Mouse (Mus musculus) central nervous system, embryonic 18 days (tissue): ENCODE data around the gene H2al1b. TPM values are rescaled to one million over a fixed set of nuclear protein-coding genes. Genes with fewer than 3 reads are reported as not detected.

Experiments
- polyA plus RNA-seq: library from polyadenylated mRNA; depleted of rRNA; stranded (reverse); fragments of >200 nt; gene quantifications from 2 replicates; pipeline ENCODE4 v1.2.3, GENCODE M21; 2012; rRNA removed

The H2al1b gene
- not detected in 2 replicates for polyA plus RNA-seq

DNA sequence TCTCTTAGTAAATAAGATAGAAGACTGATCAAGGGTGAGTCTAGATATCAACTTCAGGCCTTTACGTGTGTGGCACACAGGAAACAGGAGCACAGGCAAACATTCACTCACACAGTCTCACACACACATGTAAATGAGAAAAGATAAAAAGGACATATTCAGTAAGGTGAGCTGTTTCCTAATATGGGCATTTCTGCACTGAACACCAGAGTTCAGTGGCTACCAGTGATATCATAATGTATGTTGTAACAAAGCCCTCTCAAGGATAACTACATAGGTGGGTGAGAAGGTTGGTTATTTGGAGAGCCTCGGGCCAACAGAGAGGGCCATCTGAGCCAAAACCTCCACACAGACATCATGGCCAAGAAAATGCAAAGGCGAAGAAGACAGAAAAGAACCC lies at the start of gene H2al1b:
TSS of gene H2al1b (plus strand) at position 301 of the 400 bp plus-strand sequence.

DNA sequence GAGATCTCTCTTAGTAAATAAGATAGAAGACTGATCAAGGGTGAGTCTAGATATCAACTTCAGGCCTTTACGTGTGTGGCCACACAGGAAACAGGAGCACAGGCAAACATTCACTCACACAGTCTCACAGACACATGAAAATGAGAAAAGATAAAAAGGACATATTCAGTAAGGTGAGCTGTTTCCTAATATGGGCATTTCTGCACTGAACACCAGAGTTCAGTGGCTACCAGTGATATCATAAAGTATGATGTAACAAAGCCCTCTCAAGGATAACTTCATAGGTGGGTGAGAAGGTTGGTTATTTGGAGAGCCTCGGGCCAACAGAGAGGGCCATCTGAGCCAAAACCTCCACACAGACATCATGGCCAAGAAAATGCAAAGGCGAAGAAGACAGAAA lies 3.3 kb upstream of the H2al1b start, which contains the start of gene H2al1a:
TSS of gene H2al1a (plus strand) at position 301 of the 400 bp plus-strand sequence.

DNA sequence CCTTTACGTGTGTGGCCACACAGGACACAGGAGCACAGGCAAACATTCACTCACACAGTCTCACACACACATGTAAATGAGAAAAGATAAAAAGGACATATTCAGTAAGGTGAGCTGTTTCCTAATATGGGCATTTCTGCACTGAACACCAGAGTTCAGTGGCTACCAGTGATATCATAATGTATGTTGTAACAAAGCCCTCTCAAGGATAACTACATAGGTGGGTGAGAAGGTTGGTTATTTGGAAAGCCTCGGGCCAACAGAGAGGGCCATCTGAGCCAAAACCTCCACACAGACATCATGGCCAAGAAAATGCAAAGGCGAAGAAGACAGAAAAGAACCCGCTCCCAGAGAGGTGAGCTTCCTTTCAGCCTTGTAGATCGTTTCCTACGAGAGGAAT lies 3.1 kb downstream of the H2al1b start, which contains the start of gene H2al1c:
TSS of gene H2al1c (plus strand) at position 301 of the 400 bp plus-strand sequence.

DNA sequence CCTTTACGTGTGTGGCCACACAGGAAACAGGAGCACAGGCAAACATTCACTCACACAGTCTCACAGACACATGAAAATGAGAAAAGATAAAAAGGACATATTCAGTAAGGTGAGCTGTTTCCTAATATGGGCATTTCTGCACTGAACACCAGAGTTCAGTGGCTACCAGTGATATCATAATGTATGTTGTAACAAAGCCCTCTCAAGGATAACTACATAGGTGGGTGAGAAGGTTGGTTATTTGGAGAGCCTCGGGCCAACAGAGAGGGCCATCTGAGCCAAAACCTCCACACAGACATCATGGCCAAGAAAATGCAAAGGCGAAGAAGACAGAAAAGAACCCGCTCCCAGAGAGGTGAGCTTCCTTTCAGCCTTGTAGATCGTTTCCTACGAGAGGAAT lies 6.3 kb downstream of the H2al1b start, which contains the start of gene H2al1d:
TSS of gene H2al1d (plus strand) at position 301 of the 400 bp plus-strand sequence.

DNA sequence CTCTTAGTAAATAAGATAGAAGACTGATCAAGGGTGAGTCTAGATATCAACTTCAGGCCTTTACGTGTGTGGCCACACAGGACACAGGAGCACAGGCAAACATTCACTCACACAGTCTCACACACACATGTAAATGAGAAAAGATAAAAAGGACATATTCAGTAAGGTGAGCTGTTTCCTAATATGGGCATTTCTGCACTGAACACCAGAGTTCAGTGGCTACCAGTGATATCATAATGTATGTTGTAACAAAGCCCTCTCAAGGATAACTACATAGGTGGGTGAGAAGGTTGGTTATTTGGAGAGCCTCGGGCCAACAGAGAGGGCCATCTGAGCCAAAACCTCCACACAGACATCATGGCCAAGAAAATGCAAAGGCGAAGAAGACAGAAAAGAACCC lies 9.4 kb downstream of the H2al1b start, which contains the start of gene H2al1e:
TSS of gene H2al1e (plus strand) at position 301 of the 400 bp plus-strand sequence.

DNA sequence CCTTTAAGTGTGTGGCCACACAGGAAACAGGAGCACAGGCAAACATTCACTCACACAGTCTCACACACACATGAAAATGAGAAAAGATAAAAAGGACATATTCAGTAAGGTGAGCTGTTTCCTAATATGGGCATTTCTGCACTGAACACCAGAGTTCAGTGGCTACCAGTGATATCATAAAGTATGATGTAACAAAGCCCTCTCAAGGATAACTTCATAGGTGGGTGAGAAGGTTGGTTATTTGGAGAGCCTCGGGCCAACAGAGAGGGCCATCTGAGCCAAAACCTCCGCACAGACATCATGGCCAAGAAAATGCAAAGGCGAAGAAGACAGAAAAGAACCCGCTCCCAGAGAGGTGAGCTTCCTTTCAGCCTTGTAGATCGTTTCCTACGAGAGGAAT lies 12.6 kb downstream of the H2al1b start, which contains the start of gene H2al1f:
TSS of gene H2al1f (plus strand) at position 301 of the 400 bp plus-strand sequence.

DNA sequence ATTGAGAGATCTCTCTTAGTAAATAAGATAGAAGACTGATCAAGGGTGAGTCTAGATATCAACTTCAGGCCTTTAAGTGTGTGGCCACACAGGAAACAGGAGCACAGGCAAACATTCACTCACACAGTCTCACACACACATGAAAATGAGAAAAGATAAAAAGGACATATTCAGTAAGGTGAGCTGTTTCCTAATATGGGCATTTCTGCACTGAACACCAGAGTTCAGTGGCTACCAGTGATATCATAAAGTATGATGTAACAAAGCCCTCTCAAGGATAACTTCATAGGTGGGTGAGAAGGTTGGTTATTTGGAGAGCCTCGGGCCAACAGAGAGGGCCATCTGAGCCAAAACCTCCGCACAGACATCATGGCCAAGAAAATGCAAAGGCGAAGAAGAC lies 15.7 kb downstream of the H2al1b start, which contains the start of gene H2al1g:
TSS of gene H2al1g (plus strand) at position 301 of the 400 bp plus-strand sequence.

DNA sequence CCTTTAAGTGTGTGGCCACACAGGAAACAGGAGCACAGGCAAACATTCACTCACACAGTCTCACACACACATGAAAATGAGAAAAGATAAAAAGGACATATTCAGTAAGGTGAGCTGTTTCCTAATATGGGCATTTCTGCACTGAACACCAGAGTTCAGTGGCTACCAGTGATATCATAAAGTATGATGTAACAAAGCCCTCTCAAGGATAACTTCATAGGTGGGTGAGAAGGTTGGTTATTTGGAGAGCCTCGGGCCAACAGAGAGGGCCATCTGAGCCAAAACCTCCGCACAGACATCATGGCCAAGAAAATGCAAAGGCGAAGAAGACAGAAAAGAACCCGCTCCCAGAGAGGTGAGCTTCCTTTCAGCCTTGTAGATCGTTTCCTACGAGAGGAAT lies 19.0 kb downstream of the H2al1b start, which contains the start of gene H2al1h:
TSS of gene H2al1h (plus strand) at position 301 of the 400 bp plus-strand sequence.

DNA sequence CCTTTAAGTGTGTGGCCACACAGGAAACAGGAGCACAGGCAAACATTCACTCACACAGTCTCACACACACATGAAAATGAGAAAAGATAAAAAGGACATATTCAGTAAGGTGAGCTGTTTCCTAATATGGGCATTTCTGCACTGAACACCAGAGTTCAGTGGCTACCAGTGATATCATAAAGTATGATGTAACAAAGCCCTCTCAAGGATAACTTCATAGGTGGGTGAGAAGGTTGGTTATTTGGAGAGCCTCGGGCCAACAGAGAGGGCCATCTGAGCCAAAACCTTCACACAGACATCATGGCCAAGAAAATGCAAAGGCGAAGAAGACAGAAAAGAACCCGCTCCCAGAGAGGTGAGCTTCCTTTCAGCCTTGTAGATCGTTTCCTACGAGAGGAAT lies 22.1 kb downstream of the H2al1b start, which contains the start of gene H2al1i:
TSS of gene H2al1i (plus strand) at position 301 of the 400 bp plus-strand sequence.

DNA sequence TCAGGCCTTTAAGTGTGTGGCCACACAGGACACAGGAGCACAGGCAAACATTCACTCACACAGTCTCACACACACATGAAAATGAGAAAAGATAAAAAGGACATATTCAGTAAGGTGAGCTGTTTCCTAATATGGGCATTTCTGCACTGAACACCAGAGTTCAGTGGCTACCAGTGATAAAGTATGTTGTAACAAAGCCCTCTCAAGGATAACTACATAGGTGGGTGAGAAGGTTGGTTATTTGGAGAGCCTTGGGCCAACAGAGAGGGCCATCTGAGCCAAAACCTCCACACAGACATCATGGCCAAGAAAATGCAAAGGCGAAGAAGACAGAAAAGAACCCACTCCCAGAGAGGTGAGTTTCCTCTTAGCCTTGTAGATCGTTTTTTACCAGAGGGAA lies 25.3 kb downstream of the H2al1b start, which contains the start of gene H2al1j:
TSS of gene H2al1j (plus strand) at position 301 of the 400 bp plus-strand sequence.

Other genes with a start within 250 kb of the H2al1b start
- gene H2al1a, start 3.2 kb upstream of the H2al1b start, polyA plus RNA-seq: not detected in 2 replicates
- gene H2al1c, start 3.2 kb downstream of the H2al1b start, polyA plus RNA-seq: not detected in 2 replicates
- gene H2al1d, start 6.4 kb downstream of the H2al1b start, polyA plus RNA-seq: not detected in 2 replicates
- gene H2al1e, start 9.5 kb downstream of the H2al1b start, polyA plus RNA-seq: not detected in 2 replicates
- not detected in 2 replicates for gene H2al1f, start 12.7 kb downstream of the H2al1b start, polyA plus RNA-seq
- not detected in 2 replicates for gene H2al1g, start 15.8 kb downstream of the H2al1b start, polyA plus RNA-seq
- gene H2al1h, start 19.1 kb downstream of the H2al1b start, polyA plus RNA-seq: not detected in 2 replicates
- not detected in 2 replicates for gene H2al1i, start 22.2 kb downstream of the H2al1b start, polyA plus RNA-seq
- gene H2al1j, start 25.4 kb downstream of the H2al1b start, polyA plus RNA-seq: not detected in 2 replicates